Mouse (Mus musculus) G1E (cell line): ENCODE results near the gene Nutm1.

Source experiments
- CTCF ChIP-seq: IDR thresholded peaks from 2 replicates; pipeline ENCODE4 v1.5.1; 2012; ENCODE audit warnings: low read depth, low read length, inconsistent platforms, mixed read lengths
- GATA1 ChIP-seq: IDR thresholded peaks from 2 replicates; pipeline ENCODE4 v1.6.1; 2012; ENCODE audit warnings: borderline replicate concordance, low read length, inconsistent platforms, mixed read lengths
- POLR2AphosphoS5 ChIP-seq: IDR thresholded peaks from 2 replicates; pipeline ENCODE4 v1.6.1; 2012; ENCODE audit warnings: low read depth, low read length, inconsistent platforms; ENCODE audit not compliant: insufficient replicate concordance
- TAL1 ChIP-seq: conservative IDR thresholded peaks from 2 replicates; pipeline ENCODE4 v1.6.1; 2012; ENCODE audit warnings: low read depth, low read length, inconsistent platforms, mixed read lengths

DNA sequence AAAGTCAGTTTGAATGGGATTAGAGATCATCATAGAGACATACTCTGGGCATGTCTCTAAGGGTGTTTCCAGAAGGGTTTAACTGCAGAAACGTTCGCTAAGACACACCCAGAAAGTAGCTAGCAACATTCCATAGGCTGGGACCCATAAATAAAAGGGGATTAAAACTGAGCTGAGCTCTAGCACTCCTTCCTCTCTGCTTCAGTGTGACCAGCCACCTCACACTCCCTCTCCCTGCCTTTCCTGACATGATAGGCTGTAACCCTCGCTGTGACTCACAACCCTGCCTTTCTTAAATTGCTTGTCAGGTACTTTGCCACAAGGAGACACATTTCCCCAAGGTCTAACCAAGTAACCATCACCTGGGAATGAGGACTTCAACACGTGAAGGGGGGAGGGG, 21.1 kb downstream of the Nutm1 start:
- TF ChIP-seq CTCF (no peak), GATA1 (no peak), TAL1 (no peak), POLR2AphosphoS5 (no peak)
